Mouse (Mus musculus) embryonic fibroblast, embryonic 13.5 days (primary cell): ENCODE data around the gene Crat.
A peak's percentile ranks its signal among the peaks of the same experiment; 100 is the strongest.

Experiments
- CTCF ChIP-seq: IDR thresholded peaks from 2 replicates; pipeline ENCODE4 v1.5.1; 2011; ENCODE audit warnings: mild to moderate bottlenecking, control low read depth, low read length, moderate library complexity, borderline replicate concordance; ENCODE audit not compliant: insufficient read depth
- POLR2A ChIP-seq: IDR thresholded peaks from 2 replicates; pipeline ENCODE4 v1.6.1; 2011; ENCODE audit warnings: low read depth, mild to moderate bottlenecking, control low read depth, low read length, moderate library complexity

DNA sequence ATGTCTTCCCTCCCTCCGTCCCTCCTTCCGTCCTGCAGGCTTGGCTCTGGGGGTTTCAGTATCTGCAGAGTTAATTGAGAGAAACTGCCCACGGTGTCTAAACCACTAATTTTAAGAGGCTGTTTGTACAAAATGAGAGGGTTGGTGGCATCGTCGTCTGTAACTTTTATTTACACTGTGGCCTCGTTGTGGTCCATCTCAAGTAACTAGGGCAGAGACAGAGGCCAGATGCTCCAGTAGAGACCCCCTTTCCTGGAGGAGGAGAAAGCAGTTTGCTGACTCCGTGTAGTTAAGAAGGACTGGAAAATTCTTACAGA is 994 bp upstream of the Crat start:
- no peak for TF ChIP-seq CTCF
- TF ChIP-seq POLR2A = 0 out of 2 replicates have a peak, but pooled peaks have one; percentile 39
